Mouse (Mus musculus) spleen, adult 2 months (tissue): ENCODE measurements at regions not wholly inside any gene's neighbourhood (a gene's known extent, or its start where the extent isn't known, plus 50 kb on each side); places are given as distances from the start of the nearest gene placed in this dataset.

Experiments used
- DNase-seq, 2 experiments: peaks; one replicate each; pipeline versions ENCODE4 v3.0.0 to v3.0.0-alpha.2; 2012 to 2021; ENCODE audit warnings: low spot score in 2 of 2, low read depth in 1 of 2
- H3K27ac ChIP-seq: fragments of 200-500 bp; 2 replicates; pipeline ENCODE4 v1.5.1; 2012; ENCODE audit warnings: low read length, inconsistent platforms; ENCODE audit not compliant: insufficient read depth
- H3K27me3 ChIP-seq: fragments of 200-500 bp; 2 replicates; pipeline ENCODE4 v1.6.1; 2012; ENCODE audit warnings: mild to moderate bottlenecking, moderate library complexity, low read length, inconsistent platforms; ENCODE audit not compliant: control insufficient read depth, insufficient read depth
- H3K36me3 ChIP-seq: fragments of 200-500 bp; 2 replicates; pipeline ENCODE4 v1.6.1; 2012; ENCODE audit warnings: mild to moderate bottlenecking, low read length, inconsistent platforms; ENCODE audit not compliant: control insufficient read depth, insufficient read depth
- H3K4me1 ChIP-seq: fragments of 200-500 bp; 2 replicates; pipeline ENCODE4 v1.6.1; 2011; ENCODE audit warnings: inconsistent platforms; ENCODE audit not compliant: control insufficient read depth, insufficient read depth, insufficient read length
- H3K4me3 ChIP-seq: fragments of 200-500 bp; 2 replicates; pipeline ENCODE4 v1.5.1; 2011; ENCODE audit warnings: mild to moderate bottlenecking, inconsistent platforms; ENCODE audit not compliant: insufficient read depth, insufficient read length; ENCODE audit errors: extremely low read depth
- CTCF ChIP-seq: fragments of 200-500 bp; IDR thresholded peaks from 2 replicates; pipeline ENCODE4 v1.5.1; 2011; ENCODE audit warnings: mild to moderate bottlenecking, inconsistent platforms; ENCODE audit not compliant: insufficient read depth, insufficient read length, insufficient replicate concordance; ENCODE audit errors: extremely low read depth
- POLR2A ChIP-seq: fragments of 200-500 bp; IDR thresholded peaks from 2 replicates; pipeline ENCODE4 v1.6.1; 2011; ENCODE audit warnings: low read depth, low read length, inconsistent platforms
- WGBS: fragments of 180-500 bp; shearing (Covaris S2); methylation state at CpG from one replicate; pipeline ENCODE4 v1.1.7; 2018; 5-methylcytosine and 5-hydroxymethylcytosine counted together

DNA sequence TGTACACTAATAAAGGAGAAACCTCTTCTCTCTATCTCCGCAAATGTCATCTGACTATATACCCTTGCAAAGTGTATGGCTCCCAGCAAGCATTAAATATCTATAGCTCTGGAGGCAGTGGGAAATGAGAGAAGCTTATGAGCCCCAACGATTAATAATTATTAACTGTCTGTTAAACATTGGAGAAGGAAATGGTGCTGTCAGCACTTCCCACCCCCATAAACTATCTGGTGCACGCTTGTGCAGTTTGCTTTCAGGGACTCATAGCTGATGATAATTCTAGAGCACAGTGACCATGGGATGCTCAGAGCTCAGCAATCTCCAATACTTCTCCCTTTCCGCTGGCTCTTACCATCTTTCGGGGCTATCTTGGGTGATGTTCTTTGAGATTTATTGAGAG, 541.2 kb downstream of the Grxcr1 start:
- Histone ChIP-seq H3K36me3 (no peaks in the 10 kb centered on the region), H3K4me1 (no peaks in the 10 kb centered on the region), H3K27me3 (no peaks in the 10 kb centered on the region), H3K4me3 (no peak overlapping the region), H3K27ac (no peak overlapping the region)
- TF ChIP-seq POLR2A = no peak
- no peak for TF ChIP-seq CTCF
- no peak for DNase-seq
- WGBS = 81% methylated on average over 5 of the region's 5 CpGs

DNA sequence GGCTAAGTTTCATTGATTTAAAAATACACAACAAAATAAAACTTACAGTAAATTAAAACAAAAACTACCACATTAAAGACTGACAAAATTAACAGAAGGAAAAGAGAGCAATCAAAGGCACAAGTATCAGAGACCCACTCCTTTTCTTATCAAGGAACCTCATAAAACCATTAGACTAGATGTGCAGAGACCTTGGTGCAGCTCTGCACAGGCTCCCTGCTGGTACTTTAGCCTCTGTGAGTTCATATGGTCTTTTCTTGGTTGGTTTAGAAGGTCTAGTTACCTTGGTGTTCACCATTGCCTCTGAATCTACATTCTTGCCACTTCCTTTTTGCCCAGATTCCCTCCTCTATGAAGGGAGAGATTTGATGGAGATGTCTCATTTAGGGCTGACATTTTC, 544.2 kb downstream of the Grxcr1 start:
- no peaks in the 10 kb centered on the region for H3K4me1 ChIP-seq

DNA sequence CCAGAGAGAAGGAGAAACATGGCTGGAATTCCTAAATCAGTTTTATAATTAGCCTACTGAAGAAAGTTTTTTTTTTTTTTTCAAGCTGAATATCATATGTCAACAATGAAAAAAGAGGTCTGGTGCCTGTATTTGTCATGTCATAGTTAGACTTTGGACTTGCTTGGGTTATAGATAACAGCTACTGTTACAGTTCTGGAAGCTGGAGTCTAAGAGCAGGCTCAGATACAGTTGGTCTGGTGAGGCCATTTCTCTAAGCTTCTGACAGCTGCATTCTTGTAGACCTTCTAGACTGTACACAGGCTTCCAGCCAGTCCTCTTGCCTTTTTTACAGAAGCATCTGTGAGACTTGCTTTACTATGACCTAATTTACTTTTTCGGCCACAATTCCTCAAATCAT, 546.9 kb downstream of the Grxcr1 start:
- no peak for DNase-seq
- H3K27ac ChIP-seq = no peak overlapping the region
- no peaks in the 10 kb centered on the region for H3K27me3 ChIP-seq
- TF ChIP-seq POLR2A = no peak
- no peaks in the 10 kb centered on the region for H3K4me1 ChIP-seq
- 82% methylated on average over 1 of the region's 1 CpGs for WGBS
- H3K36me3 ChIP-seq = no peaks in the 10 kb centered on the region
- H3K4me3 ChIP-seq = no peak overlapping the region

More for the DNA sequence above, 544.2 kb downstream of the Grxcr1 start:
- no peaks in the 10 kb centered on the region for H3K27me3 ChIP-seq
- H3K36me3 ChIP-seq = no peaks in the 10 kb centered on the region
- no peak overlapping the region for H3K4me3 ChIP-seq
- TF ChIP-seq CTCF (no peak), POLR2A (no peak)
- no peak for DNase-seq
- no peak overlapping the region for H3K27ac ChIP-seq

DNA sequence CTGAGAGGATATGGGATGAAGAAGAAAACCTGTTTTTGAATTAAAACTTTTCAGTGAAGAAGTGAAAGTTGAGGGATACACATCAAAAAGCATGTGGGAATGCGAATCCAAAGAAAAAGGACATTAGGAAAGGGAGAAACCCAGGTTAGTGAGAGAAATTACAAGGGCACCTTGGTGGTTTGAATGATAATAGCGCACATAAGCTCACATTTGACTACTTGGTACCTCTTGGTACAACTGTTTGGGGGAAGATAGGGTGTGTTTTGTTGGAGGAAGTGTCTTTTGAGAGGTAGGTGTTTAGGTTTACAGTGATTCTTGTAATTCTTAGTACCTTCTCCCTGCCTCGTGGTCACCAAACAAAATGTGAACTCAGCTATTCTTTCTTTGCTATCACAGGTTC, 560.8 kb downstream of the Grxcr1 start:
- WGBS = 71% methylated on average over 3 of the region's 3 CpGs
- Histone ChIP-seq H3K36me3 (no peaks in the 10 kb centered on the region), H3K27me3 (no peaks in the 10 kb centered on the region), H3K4me3 (no peak overlapping the region), H3K27ac (no peak overlapping the region), H3K4me1 (no peaks in the 10 kb centered on the region)
- DNase-seq = no peak
- no peak for TF ChIP-seq CTCF
- TF ChIP-seq POLR2A = no peak

DNA sequence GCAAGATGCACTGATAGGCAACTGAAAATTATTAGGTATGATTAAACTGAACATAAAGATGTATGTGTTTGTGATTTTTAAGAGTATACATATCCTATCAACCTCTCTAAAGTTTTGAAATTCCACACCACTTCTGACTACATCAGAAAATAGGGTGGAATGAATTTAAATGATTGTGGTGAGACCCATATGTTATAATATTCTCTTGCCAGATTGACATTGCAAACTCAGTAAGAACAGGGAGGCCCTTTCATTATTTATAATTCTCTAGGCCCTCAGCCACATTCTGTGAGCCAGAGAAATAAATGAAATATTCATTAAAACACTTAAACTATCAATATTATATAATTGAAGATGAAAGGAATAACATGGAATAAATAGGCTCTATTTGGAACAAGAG, 586.8 kb downstream of the Grxcr1 start:
- Histone ChIP-seq H3K4me3 (no peak overlapping the region), H3K4me1 (no peaks in the 10 kb centered on the region), H3K27ac (no peak overlapping the region), H3K27me3 (no peaks in the 10 kb centered on the region), H3K36me3 (no peaks in the 10 kb centered on the region)
- TF ChIP-seq CTCF (no peak), POLR2A (no peak)
- no peak for DNase-seq

DNA sequence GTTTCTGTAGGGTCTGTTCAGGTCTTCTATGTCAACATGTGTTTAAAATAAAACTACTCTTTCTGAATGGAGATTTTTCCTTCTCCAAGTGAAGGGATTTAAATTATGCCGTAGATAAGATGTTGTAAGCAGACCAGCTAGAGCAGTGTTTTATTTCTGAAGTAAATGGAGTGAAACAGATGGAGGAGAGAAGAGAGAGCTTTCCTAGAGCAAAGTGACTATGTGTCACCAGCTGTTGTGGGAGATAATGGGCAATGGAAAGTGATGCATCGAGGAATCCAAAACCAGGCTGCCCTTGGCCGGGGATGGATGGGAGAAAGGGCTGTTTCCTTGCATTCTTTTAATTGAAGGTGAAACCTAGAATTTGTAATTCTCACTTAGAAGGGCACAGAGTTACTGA, 603.8 kb downstream of the Grxcr1 start:
- H3K4me1 ChIP-seq = no peaks in the 10 kb centered on the region
- no peak overlapping the region for H3K27ac ChIP-seq
- TF ChIP-seq POLR2A (no peak), CTCF (no peak)
- no peaks in the 10 kb centered on the region for H3K27me3 ChIP-seq
- H3K4me3 ChIP-seq = no peak overlapping the region
- WGBS = 94% methylated on average over 3 of the region's 3 CpGs
- DNase-seq = no peak
- no peaks in the 10 kb centered on the region for H3K36me3 ChIP-seq

DNA sequence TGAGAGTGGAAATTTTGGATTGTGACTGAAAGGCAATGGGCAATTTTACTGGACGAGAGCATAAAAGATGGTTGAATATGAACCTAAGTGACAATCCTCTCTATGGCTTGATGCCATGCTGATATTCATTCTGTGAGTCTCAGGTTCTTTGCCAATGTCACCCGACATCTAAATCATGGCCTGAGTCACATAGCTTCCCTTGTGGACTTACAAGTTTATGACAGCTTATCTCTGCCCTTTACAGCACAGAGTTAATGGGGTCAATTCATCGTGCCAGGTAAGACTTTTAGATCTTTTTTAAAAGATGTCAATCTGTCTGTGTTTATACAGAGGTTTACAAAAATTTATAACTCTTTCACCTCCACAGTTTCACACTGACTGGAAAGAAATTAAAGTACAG, 641.2 kb downstream of the Grxcr1 start:
- WGBS = 85% methylated on average over 3 of the region's 3 CpGs
- Histone ChIP-seq H3K27me3 (no peaks in the 10 kb centered on the region), H3K27ac (no peak overlapping the region), H3K4me3 (no peak overlapping the region), H3K36me3 (no peaks in the 10 kb centered on the region), H3K4me1 (no peaks in the 10 kb centered on the region)
- DNase-seq = no peak
- TF ChIP-seq CTCF (no peak), POLR2A (no peak)
